Mouse (Mus musculus) spleen, adult 2 months (tissue): ENCODE measurements around the gene Rnf26. TPM values are rescaled to one million over a fixed set of nuclear protein-coding genes. Genes with fewer than 3 reads are reported as not detected.

Source experiments
- DNase-seq, 2 experiments: peaks; one replicate each; pipeline versions ENCODE4 v3.0.0 to v3.0.0-alpha.2; 2012 to 2021; ENCODE audit warnings: low spot score in 2 of 2, low read depth in 1 of 2
- H3K27ac ChIP-seq: fragments of 200-500 bp; 2 replicates; pipeline ENCODE4 v1.5.1; 2012; ENCODE audit warnings: low read length, inconsistent platforms; ENCODE audit not compliant: insufficient read depth
- H3K27me3 ChIP-seq: fragments of 200-500 bp; 2 replicates; pipeline ENCODE4 v1.6.1; 2012; ENCODE audit warnings: mild to moderate bottlenecking, moderate library complexity, low read length, inconsistent platforms; ENCODE audit not compliant: control insufficient read depth, insufficient read depth
- H3K36me3 ChIP-seq: fragments of 200-500 bp; 2 replicates; pipeline ENCODE4 v1.6.1; 2012; ENCODE audit warnings: mild to moderate bottlenecking, low read length, inconsistent platforms; ENCODE audit not compliant: control insufficient read depth, insufficient read depth
- H3K4me1 ChIP-seq: fragments of 200-500 bp; 2 replicates; pipeline ENCODE4 v1.6.1; 2011; ENCODE audit warnings: inconsistent platforms; ENCODE audit not compliant: control insufficient read depth, insufficient read depth, insufficient read length
- H3K4me3 ChIP-seq: fragments of 200-500 bp; 2 replicates; pipeline ENCODE4 v1.5.1; 2011; ENCODE audit warnings: mild to moderate bottlenecking, inconsistent platforms; ENCODE audit not compliant: insufficient read depth, insufficient read length; ENCODE audit errors: extremely low read depth
- CTCF ChIP-seq: fragments of 200-500 bp; IDR thresholded peaks from 2 replicates; pipeline ENCODE4 v1.5.1; 2011; ENCODE audit warnings: mild to moderate bottlenecking, inconsistent platforms; ENCODE audit not compliant: insufficient read depth, insufficient read length, insufficient replicate concordance; ENCODE audit errors: extremely low read depth
- POLR2A ChIP-seq: fragments of 200-500 bp; IDR thresholded peaks from 2 replicates; pipeline ENCODE4 v1.6.1; 2011; ENCODE audit warnings: low read depth, low read length, inconsistent platforms
- WGBS: fragments of 180-500 bp; shearing (Covaris S2); methylation state at CpG from one replicate; pipeline ENCODE4 v1.1.7; 2018; 5-methylcytosine and 5-hydroxymethylcytosine counted together
- polyA plus RNA-seq: library from polyadenylated mRNA; depleted of rRNA; stranded (reverse); fragments of >200 nt; gene quantifications from 2 replicates; pipeline ENCODE4 v1.2.3, GENCODE M21; 2012

Rnf26 gene
- polyA plus RNA-seq, 1 experiment: 21.3 TPM

GRCm38 (mm10) chr9:44130581-44131275, 17.4 kb upstream of the Rnf26 start:
- peaks cover 17% of the 10 kb centered on the region for H3K4me1 ChIP-seq
- no peak for DNase-seq
- WGBS: 33% methylated on average over 19 of the region's 19 CpGs
- H3K4me3 ChIP-seq: peak overlapping the region; percentile 52; the same call in 1 of the 2 replicates
- TF ChIP-seq POLR2A (no peak), CTCF (no peak)
- H3K36me3 ChIP-seq: no peaks in the 10 kb centered on the region
- peaks cover 9% of the 10 kb centered on the region for H3K27me3 ChIP-seq
- H3K27ac ChIP-seq: peak overlapping the region; percentile 68

GRCm38 (mm10) chr9:44130034-44130433, 16.7 kb upstream of the Rnf26 start:
- TF ChIP-seq CTCF (no peak), POLR2A (0 out of 2 replicates have a peak, but pooled peaks have one; percentile 5)
- Histone ChIP-seq H3K27me3 (peaks cover 8% of the 10 kb centered on the region), H3K4me1 (peaks cover 16% of the 10 kb centered on the region), H3K36me3 (no peaks in the 10 kb centered on the region), H3K4me3 (peak overlapping the region; percentile 52), H3K27ac (peak overlapping the region; percentile 68)
- peak; percentile 43 to 78 for DNase-seq
- WGBS: under 1% methylated on average over 27 of the region's 27 CpGs

- DNase-seq: no peak
- peak overlapping the region; percentile 52 for H3K4me3 ChIP-seq
- H3K4me1 ChIP-seq: peaks cover 13% of the 10 kb centered on the region; the same call in 1 of the 2 replicates
- TF ChIP-seq POLR2A: no peak
- no peak for TF ChIP-seq CTCF
- WGBS: 13% methylated on average over 9 of the region's 9 CpGs
- peak overlapping the region; percentile 50 for H3K27ac ChIP-seq
- peaks cover 6% of the 10 kb centered on the region for H3K27me3 ChIP-seq
- no peaks in the 10 kb centered on the region for H3K36me3 ChIP-seq
These were observed 16.3 kb upstream of the Rnf26 start for GRCm38 (mm10) chr9:44129633-44130032.

GRCm38 (mm10) chr9:44127351-44127801, 14.1 kb upstream of the Rnf26 start:
- Histone ChIP-seq H3K4me3 (no peak overlapping the region), H3K36me3 (no peaks in the 10 kb centered on the region), H3K4me1 (peaks cover 13% of the 10 kb centered on the region; the same call in 1 of the 2 replicates), H3K27me3 (no peaks in the 10 kb centered on the region), H3K27ac (no peak overlapping the region)
- WGBS: 78% methylated on average over 3 of the region's 3 CpGs
- no peak for DNase-seq
- TF ChIP-seq CTCF: no peak
- no peak for TF ChIP-seq POLR2A

GRCm38 (mm10) chr9:44126746-44127145, 13.4 kb upstream of the Rnf26 start:
- Histone ChIP-seq H3K36me3 (no peaks in the 10 kb centered on the region), H3K4me3 (no peak overlapping the region), H3K4me1 (peaks cover 13% of the 10 kb centered on the region; the same call in 1 of the 2 replicates), H3K27me3 (no peaks in the 10 kb centered on the region), H3K27ac (no peak overlapping the region)
- DNase-seq: no peak
- no peak for TF ChIP-seq POLR2A
- TF ChIP-seq CTCF: no peak
- WGBS: 71% methylated on average over 3 of the region's 3 CpGs

GRCm38 (mm10) chr9:44125546-44126428, 12.5 kb upstream of the Rnf26 start:
- Histone ChIP-seq H3K27ac (no peak overlapping the region), H3K4me3 (no peak overlapping the region), H3K27me3 (no peaks in the 10 kb centered on the region), H3K36me3 (no peaks in the 10 kb centered on the region), H3K4me1 (peaks cover 10% of the 10 kb centered on the region; the same call in 1 of the 2 replicates)
- WGBS: 41% methylated on average over 18 of the region's 18 CpGs
- TF ChIP-seq CTCF (peak; percentile 83; the same call in 1 of the 2 replicates), POLR2A (no peak)
- DNase-seq: peak; percentile 65 to 80
